Mouse (Mus musculus): ENCODE measurements around the gene Gdf3.

GRCm38 (mm10) chr6:122577030-122577429 lies 32.9 kb downstream of the Gdf3 start:
- TF ChIP-seq POLR2A (IDR thresholded peaks at IDR 0.05; ENCODE audit: borderline replicate concordance, control insufficient read depth, low read depth, low read length): no peak
- TF ChIP-seq CTCF (IDR thresholded peaks at IDR 0.05; ENCODE audit: control insufficient read depth, insufficient read depth, low read length): no peak

Measured in bone marrow, adult 2 months (tissue).